Mouse (Mus musculus) mouse embryonic stem cell (cell line): ENCODE data around the gene Astn1.

Source experiments
- in situ Hi-C, 2 experiments: fragments of 300-500 bp; cut with MboI; formaldehyde crosslinking; loops; 1 replicate in 1 of 2; 3 replicates in 1 of 2; pipeline ENCODE4 v1.14.3; 2019 to 2020; ENCODE audit warnings: low sequenced_read_pairs in 2 of 2, low pct_unique_long_range_greater_than_20kb in 1 of 2, mixed read lengths in 1 of 2; ENCODE audit not compliant: unreplicated experiment in 1 of 2

The Astn1 gene

GRCm38 (mm10) chr1:158507610-158508009, 145.5 kb downstream of the Astn1 start:
- in situ Hi-C loops, result no loop called here

- in situ Hi-C loops, result no loop called here
Observed at GRCm38 (mm10) chr1:158509112-158509855, 147.2 kb downstream of the Astn1 start.

GRCm38 (mm10) chr1:158510478-158511207, 148.6 kb downstream of the Astn1 start:
- in situ Hi-C loops, result no loop called here

GRCm38 (mm10) chr1:158512089-158512488, 150.0 kb downstream of the Astn1 start:
- in situ Hi-C loops, result no loop called here

- in situ Hi-C loops, result no loop called here
Observed at GRCm38 (mm10) chr1:158512636-158513035, 150.6 kb downstream of the Astn1 start.

- in situ Hi-C loops, result no loop called here
Observed at GRCm38 (mm10) chr1:158513572-158513971, 151.5 kb downstream of the Astn1 start.

- in situ Hi-C loops, result no loop called here
Observed at GRCm38 (mm10) chr1:158516558-158516957, 154.5 kb downstream of the Astn1 start.

- in situ Hi-C loops, result no loop called here
Observed at GRCm38 (mm10) chr1:158536195-158536594, 174.1 kb downstream of the Astn1 start.

- in situ Hi-C loops, result no loop called here
Observed at GRCm38 (mm10) chr1:158536867-158537266, 174.8 kb downstream of the Astn1 start.

- in situ Hi-C loops, result no loop called here
Observed at GRCm38 (mm10) chr1:158545095-158545494, 183.0 kb downstream of the Astn1 start.

GRCm38 (mm10) chr1:158546513-158546912, 184.4 kb downstream of the Astn1 start:
- in situ Hi-C loops, result no loop called here

- in situ Hi-C loops, result no loop called here
Observed at GRCm38 (mm10) chr1:158547592-158548211, 185.6 kb downstream of the Astn1 start.

- in situ Hi-C loops, result no loop called here
Observed at GRCm38 (mm10) chr1:158548319-158548718, 186.2 kb downstream of the Astn1 start.

GRCm38 (mm10) chr1:158549616-158550015, 187.5 kb downstream of the Astn1 start:
- in situ Hi-C loops, result no loop called here

GRCm38 (mm10) chr1:158551951-158552350, 189.9 kb downstream of the Astn1 start:
- in situ Hi-C loops, result no loop called here

- in situ Hi-C loops, result no loop called here
Observed at GRCm38 (mm10) chr1:158553341-158553740, 191.3 kb downstream of the Astn1 start.

GRCm38 (mm10) chr1:158554020-158554505, 192.0 kb downstream of the Astn1 start:
- in situ Hi-C loops, result no loop called here

GRCm38 (mm10) chr1:158573168-158573567, 211.1 kb downstream of the Astn1 start:
- in situ Hi-C loops, result no loop called here

GRCm38 (mm10) chr1:158573597-158573996, 211.5 kb downstream of the Astn1 start:
- in situ Hi-C loops, result no loop called here
